Mouse (Mus musculus): ENCODE results near the gene Tceal1. TPM values are rescaled to one million over a fixed set of nuclear protein-coding genes. Genes with fewer than 3 reads are reported as not detected.
"Not testable (repeated sequence)": the region's sequence is repeated elsewhere in the genome, so short reads cannot be mapped to it uniquely, and the experiment has no call there.

Tceal1 gene
- 10 to 100 TPM; 14.5 to 16.0 TPM for total RNA-seq (2021)

DNA sequence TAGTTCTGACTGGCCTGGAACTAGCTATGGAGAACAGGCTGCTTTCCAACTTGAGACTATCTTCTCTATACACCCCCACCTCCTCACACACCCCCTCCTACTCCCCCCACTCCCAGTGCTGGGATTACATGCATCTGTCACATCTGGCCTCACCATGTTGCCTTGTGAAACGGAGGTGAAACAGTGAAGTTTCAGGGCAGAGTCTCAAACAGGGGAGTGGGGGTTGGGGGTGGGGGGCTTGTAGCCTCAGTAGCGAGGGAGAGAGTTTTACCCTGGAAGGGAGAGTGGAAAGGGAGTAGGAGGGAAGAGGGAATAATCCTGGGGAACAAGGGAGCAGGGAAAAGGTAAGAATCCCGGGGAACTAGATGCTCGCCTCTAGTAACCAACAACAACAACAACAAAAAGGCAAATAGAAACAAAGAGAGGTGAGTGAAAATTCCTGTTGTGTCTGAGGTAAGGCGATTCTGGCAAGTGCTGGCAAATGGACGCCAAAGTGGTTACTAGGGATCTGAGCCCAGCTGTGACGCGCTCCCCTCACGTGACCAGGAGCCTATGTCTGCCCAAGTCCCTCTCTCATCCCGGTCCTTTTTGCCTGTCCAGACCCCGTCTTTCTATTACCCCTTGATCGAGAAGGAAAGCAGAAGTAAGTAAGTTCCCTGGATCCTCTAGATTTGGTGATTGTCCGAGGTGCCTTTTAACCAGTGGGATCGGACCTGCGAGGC lies at the start of gene Tceal1:
TSS of gene Tceal1 (plus strand) at position 537 of the 722 bp plus-strand sequence.
- DNase-seq (ENCODE audit: extremely low spot score in 1 of 2, low spot score in 1 of 2) = peak; percentile 21 to 58

DNA sequence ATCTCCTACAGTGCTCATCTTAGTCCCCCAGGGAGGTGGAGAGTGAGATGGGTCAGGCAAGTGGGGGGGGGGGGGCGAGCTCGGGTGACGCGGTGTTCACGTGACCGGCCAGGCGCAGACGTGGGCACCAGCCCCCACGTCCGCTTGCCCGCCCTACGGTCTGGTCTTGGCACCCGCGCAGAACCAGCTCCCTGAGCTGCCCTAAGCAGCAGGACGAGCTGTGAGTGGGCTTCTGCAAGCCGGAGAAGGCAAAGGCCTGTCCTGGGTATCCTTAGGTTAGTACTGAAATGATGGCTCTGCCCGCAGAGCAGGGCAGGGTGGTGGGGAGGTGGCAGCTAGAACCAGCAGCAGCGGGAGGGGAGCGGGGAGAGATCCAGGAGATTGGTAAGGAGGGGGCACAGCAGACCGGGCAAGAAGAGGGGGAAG lies 41.5 kb upstream of the Tceal1 start:
- peak; percentile 44 to 49 for DNase-seq (ENCODE audit: extremely low spot score in 1 of 2, low spot score in 1 of 2)

DNA sequence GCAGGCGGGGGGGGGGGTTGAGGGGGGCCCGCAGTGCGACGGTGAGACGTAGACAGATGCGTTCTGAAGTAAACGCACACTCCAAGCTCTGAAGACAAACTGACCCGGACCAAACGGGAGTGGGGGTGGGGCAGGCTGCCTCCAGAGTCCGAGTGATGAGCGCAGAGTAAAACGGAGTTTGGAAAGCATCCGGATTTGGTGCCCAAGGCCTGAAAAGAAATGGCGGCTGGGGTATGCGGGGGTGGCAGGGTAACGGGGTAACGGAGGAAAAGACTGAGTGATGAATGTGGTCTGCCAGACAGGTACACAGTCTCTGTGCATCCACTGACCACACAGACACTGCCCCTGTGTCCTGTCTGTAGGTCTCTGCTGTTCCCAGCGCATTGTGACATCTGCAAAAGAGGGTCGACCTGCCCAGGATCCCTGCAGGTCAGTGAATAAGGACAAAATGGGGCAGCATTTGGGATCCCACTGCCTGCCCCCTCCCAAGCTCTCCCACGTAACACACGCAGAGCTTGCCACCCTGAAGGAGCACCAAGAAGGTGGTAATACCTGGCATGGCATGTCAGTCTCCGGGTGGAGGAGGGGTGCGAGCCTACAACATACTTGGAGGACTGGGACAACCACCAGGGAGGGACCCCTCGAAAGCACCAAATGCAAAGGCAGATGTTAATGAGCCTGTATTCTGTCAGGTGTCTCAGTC lies 40.9 kb upstream of the Tceal1 start:
- DNase-seq (ENCODE audit: extremely low spot score in 1 of 2, low spot score in 1 of 2) = peak in 1 of 2 experiments; percentile 7

GRCm38 (mm10) chrX:136668794-136669193 lies 39.0 kb upstream of the Tceal1 start:
- no peak for DNase-seq (ENCODE audit: extremely low spot score in 1 of 2, low spot score in 1 of 2)

- DNase-seq (ENCODE audit: extremely low spot score in 1 of 2, low spot score in 1 of 2) = no peak
Observed at GRCm38 (mm10) chrX:136680989-136681388, 26.8 kb upstream of the Tceal1 start.

GRCm38 (mm10) chrX:136691606-136692293 lies 16.0 kb upstream of the Tceal1 start:
- not testable (repeated sequence) for DNase-seq (ENCODE audit: extremely low spot score in 1 of 2, low spot score in 1 of 2)

GRCm38 (mm10) chrX:136692294-136692675 lies 15.5 kb upstream of the Tceal1 start:
- no peak for DNase-seq (ENCODE audit: extremely low spot score in 1 of 2, low spot score in 1 of 2)

DNA sequence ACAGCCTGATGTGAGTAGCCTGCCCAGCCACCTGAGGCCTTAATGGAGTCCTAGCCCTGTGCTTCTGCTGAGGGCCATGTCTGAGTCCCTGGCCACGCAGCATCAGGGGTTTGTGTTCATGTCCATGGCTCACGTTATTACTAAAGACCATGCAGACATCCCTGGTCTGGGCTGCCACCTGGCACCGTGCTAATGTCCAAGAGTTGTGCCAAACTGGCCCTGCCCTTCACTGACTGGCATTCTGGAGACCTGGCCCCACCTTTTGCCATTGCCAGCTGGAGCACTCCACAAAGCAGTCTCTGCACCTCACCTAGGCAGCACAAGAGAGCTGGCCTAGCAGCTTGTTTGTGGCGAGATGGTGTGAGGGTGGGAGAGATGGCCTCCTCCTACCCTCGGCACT lies 14.6 kb upstream of the Tceal1 start:
- no peak for DNase-seq (ENCODE audit: extremely low spot score in 1 of 2, low spot score in 1 of 2)

GRCm38 (mm10) chrX:136708168-136708681 lies 443 bp downstream of the Tceal1 start:
- peak; percentile 22 to 24 for DNase-seq (ENCODE audit: extremely low spot score in 1 of 2, low spot score in 1 of 2)

DNA sequence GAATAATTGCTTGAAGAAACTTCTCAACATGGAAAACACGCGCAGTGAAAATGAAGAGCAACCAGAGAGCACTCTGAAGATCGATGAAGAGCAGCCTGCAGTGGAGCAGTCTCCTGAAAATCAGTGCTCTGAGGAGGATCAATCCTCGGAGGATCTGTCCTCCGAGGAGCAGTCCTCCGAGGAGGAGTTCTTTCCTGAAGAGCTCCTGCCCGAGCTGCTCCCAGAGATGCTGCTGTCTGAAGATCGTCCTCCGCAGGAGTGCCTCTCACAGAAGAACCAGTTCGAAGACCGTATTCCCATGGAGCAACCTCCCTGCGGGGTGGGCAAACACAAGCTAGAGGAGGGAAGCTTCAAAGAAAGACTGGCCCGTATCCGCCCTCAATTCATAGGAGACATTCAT lies 1.0 kb downstream of the Tceal1 start:
- DNase-seq (ENCODE audit: extremely low spot score in 1 of 2, low spot score in 1 of 2) = no peak

- DNase-seq (ENCODE audit: extremely low spot score in 1 of 2, low spot score in 1 of 2) = not testable (repeated sequence)
Observed at GRCm38 (mm10) chrX:136714742-136715474, 7.1 kb downstream of the Tceal1 start.

DNA sequence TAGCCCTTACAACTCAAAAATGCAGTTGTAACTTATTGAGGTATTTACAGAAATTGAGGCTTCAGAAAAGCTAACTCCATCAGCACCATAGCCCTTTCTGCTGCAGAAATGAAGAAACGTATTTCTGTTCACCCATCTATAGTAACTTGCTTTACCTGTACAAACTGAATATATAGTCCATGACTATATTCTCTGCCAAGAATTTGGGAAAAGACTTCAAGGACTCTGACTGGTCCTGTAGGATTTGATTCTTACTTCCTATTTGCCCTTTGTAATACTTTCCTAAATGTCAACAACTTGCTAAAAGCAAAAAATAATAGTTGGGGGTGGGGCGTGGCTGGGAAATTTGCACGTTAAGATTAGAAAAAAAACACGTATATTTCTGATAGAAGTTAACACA lies 24.2 kb downstream of the Tceal1 start:
- no peak for DNase-seq (ENCODE audit: extremely low spot score in 1 of 2, low spot score in 1 of 2)

- DNase-seq (ENCODE audit: extremely low spot score in 1 of 2, low spot score in 1 of 2) = no peak
Observed at GRCm38 (mm10) chrX:136740087-136740790, 32.5 kb downstream of the Tceal1 start.

GRCm38 (mm10) chrX:136740791-136741650 lies 33.2 kb downstream of the Tceal1 start:
- DNase-seq (ENCODE audit: extremely low spot score in 1 of 2, low spot score in 1 of 2) = peak; percentile 69 to 70

GRCm38 (mm10) chrX:136741651-136742201 lies 33.9 kb downstream of the Tceal1 start:
- peak; percentile 51 to 61 for DNase-seq (ENCODE audit: extremely low spot score in 1 of 2, low spot score in 1 of 2)

DNA sequence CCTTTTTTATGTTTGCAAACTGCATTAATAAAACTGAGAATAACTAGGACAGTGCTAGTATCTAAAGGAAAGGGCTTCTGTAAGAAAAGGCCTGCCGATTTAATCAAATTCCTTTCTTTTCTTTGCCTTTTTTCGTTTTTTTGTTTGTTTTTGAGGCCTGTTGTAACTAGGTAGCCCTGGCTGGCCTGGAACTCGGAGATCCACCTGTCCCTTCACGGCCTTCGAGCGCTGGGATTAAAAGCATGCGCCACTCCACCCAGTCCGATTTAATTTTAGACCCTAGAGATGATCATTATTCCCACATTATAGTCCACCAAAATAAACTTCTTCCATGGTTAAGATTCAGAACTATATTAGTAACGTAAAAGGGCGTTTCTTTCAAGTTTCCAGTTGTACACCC lies 34.5 kb downstream of the Tceal1 start:
- DNase-seq (ENCODE audit: extremely low spot score in 1 of 2, low spot score in 1 of 2) = no peak

- DNase-seq (ENCODE audit: extremely low spot score in 1 of 2, low spot score in 1 of 2) = peak in 1 of 2 experiments; percentile 38
Observed at GRCm38 (mm10) chrX:136742661-136743103, 34.9 kb downstream of the Tceal1 start.

GRCm38 (mm10) chrX:136743459-136743858 lies 35.7 kb downstream of the Tceal1 start, which contains the start of gene Morf4l2:
Morf4l2 (minus strand) TSS chrX:136743690.
- DNase-seq (ENCODE audit: extremely low spot score in 1 of 2, low spot score in 1 of 2) = no peak
